Comparison of ENCODE assay signal across 9 mouse cellular contexts in genomic region chr2:113494401-113495080, GRCm38 (mm10).
A peak's percentile ranks its signal among the peaks of the same experiment; 100 is the strongest.
DNase-seq lines count a peak whose midpoint lies in the region; ATAC-seq and TF ChIP-seq lines count a peak whose summit lies in the region.
"Had no signal": no experiment of that assay in that cellular context is flagged by ENCODE, and none has a peak within 500 bp of the region (broad histone marks: within the 10 kb centered on the region; RNA-seq: fewer than 3 reads in every experiment).

No protein-coding gene starts in this region.

- H3K4me1 ChIP-seq in kidney, adult 2 months (ENCODE audit: control insufficient read depth, insufficient read depth, low read length) = peaks cover 13% of the 10 kb centered on the region
- 0 out of 2 replicates have a peak, but pooled peaks cover 3% of the 10 kb centered on the region for H3K4me1 ChIP-seq in kidney, embryonic 15.5 days
- H3K4me1 ChIP-seq: embryonic facial prominence, embryonic 13.5 days; liver, embryonic 15.5 days had no signal

- ATAC-seq in kidney, embryonic 15.5 days (replicated peaks; ENCODE audit: low FRiP score) = no peak
- peak; percentile 93 for ATAC-seq in common myeloid progenitor, adult 5-6 weeks (replicated peaks; ENCODE audit: low read depth, poor library complexity, severe bottlenecking)
- ATAC-seq in megakaryocyte progenitor cell, adult 5-6 weeks (replicated peaks; ENCODE audit: poor library complexity) = peak; percentile 85

- H3K4me3 ChIP-seq in kidney, adult 2 months (ENCODE audit: insufficient read depth, low read depth, low read length) = no peak overlapping the region
- no peak overlapping the region for H3K4me3 ChIP-seq in kidney, embryonic 15.5 days (replicated peaks)
- H3K4me3 ChIP-seq: embryonic facial prominence, embryonic 13.5 days; liver, embryonic 15.5 days had no signal

- 56% methylated on average over 6 of the region's 6 CpGs for WGBS in kidney, adult 2 months
- 64% methylated on average over 6 of the region's 6 CpGs for WGBS in kidney, embryonic 15.5 days

- 0 out of 2 replicates have a peak, but pooled peaks have one; percentile 15 for TF ChIP-seq CTCF in kidney, adult 2 months (conservative IDR thresholded peaks at IDR 0.05; ENCODE audit: insufficient read depth, insufficient read length, low read depth, low read length)

- H3K4me2 ChIP-seq in kidney, embryonic 15.5 days = no peak overlapping the region
- H3K4me2 ChIP-seq: embryonic facial prominence, embryonic 13.5 days; liver, embryonic 15.5 days had no signal

- no peaks in the 10 kb centered on the region for H3K36me3 ChIP-seq in kidney, adult 2 months (ENCODE audit: control insufficient read depth, insufficient read depth, low read length)
- no peaks in the 10 kb centered on the region for H3K36me3 ChIP-seq in kidney, embryonic 15.5 days
- H3K36me3 ChIP-seq: embryonic facial prominence, embryonic 13.5 days; liver, embryonic 15.5 days had no signal

- H3K9me3 ChIP-seq in kidney, embryonic 15.5 days (replicated peaks) = no peaks in the 10 kb centered on the region
- H3K9me3 ChIP-seq: embryonic facial prominence, embryonic 13.5 days; liver, embryonic 15.5 days had no signal

- DNase-seq in kidney, adult 2 months = peak; percentile 58
- DNase-seq in 416B (ENCODE audit: low read depth) = peak; percentile 58
- DNase-seq in CD4-positive helper T cell, adult 2 months (ENCODE audit: low read depth, low spot score) = peak; percentile 41
- no peak for DNase-seq in right cerebral cortex, postnatal 36 days (ENCODE audit: low spot score in 2 of 2)

- no peaks in the 10 kb centered on the region for H3K27me3 ChIP-seq in kidney, adult 2 months (replicated peaks; ENCODE audit: control insufficient read depth, insufficient read depth, low read length)
- H3K27me3 ChIP-seq in kidney, embryonic 15.5 days = no peaks in the 10 kb centered on the region
- H3K27me3 ChIP-seq: liver, embryonic 15.5 days had no signal

- TF ChIP-seq POLR2A in kidney, adult 2 months (IDR thresholded peaks at IDR 0.05; ENCODE audit: low read depth, low read length) = no peak

- H3K27ac ChIP-seq in kidney, adult 2 months (ENCODE audit: insufficient read depth, low read depth, low read length) = no peak overlapping the region
- no peak overlapping the region for H3K27ac ChIP-seq in kidney, embryonic 15.5 days
- H3K27ac ChIP-seq: embryonic facial prominence, embryonic 13.5 days; liver, embryonic 15.5 days had no signal

- no peak overlapping the region for H3K9ac ChIP-seq in kidney, embryonic 15.5 days
- H3K9ac ChIP-seq: embryonic facial prominence, embryonic 13.5 days; liver, embryonic 15.5 days had no signal

Comparison
In these comparisons a context has a peak if more than half of its experiments do, and no peak if none do; other contexts are left out.
1. DNase-seq: peak in kidney, adult 2 months (single experiment), 416B (single experiment) and CD4-positive helper T cell, adult 2 months (single experiment); none in right cerebral cortex, postnatal 36 days (0 of 2).